Mouse (Mus musculus) erythroblast, embryonic 14.5 days (primary cell): ENCODE measurements around the gene Krt84. TPM values are rescaled to one million over a fixed set of nuclear protein-coding genes. Genes with fewer than 3 reads are reported as not detected.

Experiments used
- H3K27me3 ChIP-seq: 2 replicates; pipeline ENCODE4 v1.6.1; 2012; ENCODE audit warnings: inconsistent platforms; ENCODE audit not compliant: control insufficient read depth
- H3K36me3 ChIP-seq: 2 replicates; pipeline ENCODE4 v1.6.1; 2012; ENCODE audit warnings: mild to moderate bottlenecking, inconsistent platforms; ENCODE audit not compliant: control insufficient read depth
- H3K4me1 ChIP-seq: 2 replicates; pipeline ENCODE4 v1.6.1; 2012; ENCODE audit warnings: inconsistent platforms; ENCODE audit not compliant: control insufficient read depth
- H3K4me3 ChIP-seq: replicated peaks from 2 replicates; pipeline ENCODE3; 2012; ENCODE audit warnings: moderate library complexity, mild to moderate bottlenecking, inconsistent platforms
- H3K9me3 ChIP-seq: 2 replicates; pipeline ENCODE4 v1.6.1; 2012; ENCODE audit warnings: low read length, inconsistent platforms, mixed read lengths; ENCODE audit not compliant: control insufficient read depth
- GATA1 ChIP-seq: IDR thresholded peaks from 2 replicates; pipeline ENCODE4 v1.6.1; 2012; ENCODE audit warnings: low read length, inconsistent platforms, mixed read lengths
- TAL1 ChIP-seq: IDR thresholded peaks from 3 replicates; pipeline ENCODE4 v1.6.1; 2012; ENCODE audit warnings: low read length, inconsistent platforms, mixed read lengths
- polyA plus RNA-seq: library from polyadenylated mRNA; stranded (reverse); fragments of >175 nt; gene quantifications from 2 replicates; pipeline ENCODE4 v1.2.3, GENCODE M21; 2012

The Krt84 gene
- polyA plus RNA-seq, 1 experiment: not detected

GRCm38 (mm10) chr15:101506896-101507758, 25.5 kb downstream of the Krt84 start:
- TF ChIP-seq TAL1 (no peak), GATA1 (no peak)

DNA sequence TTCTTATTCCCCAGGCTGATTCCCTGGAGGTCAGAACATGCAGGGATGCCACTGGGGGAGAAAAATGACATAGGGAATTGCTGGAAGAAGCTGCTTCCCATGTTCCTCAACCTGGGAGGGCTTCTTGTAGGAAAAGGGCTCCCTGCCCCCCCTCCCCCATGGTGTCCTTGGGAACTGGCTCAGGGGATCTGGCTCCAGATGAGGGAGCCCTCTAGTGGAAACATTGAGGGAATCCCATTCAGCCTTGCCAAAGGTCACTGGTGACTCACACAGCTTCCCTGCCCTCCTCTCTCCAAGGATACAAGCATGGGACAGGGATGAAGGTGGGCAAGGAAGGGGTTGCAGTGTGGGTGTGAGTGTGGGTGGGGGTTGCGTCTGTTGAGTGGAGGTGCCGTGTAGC, 35.4 kb downstream of the Krt84 start:
- Histone ChIP-seq H3K9me3 (no peaks in the 10 kb centered on the region), H3K27me3 (no peaks in the 10 kb centered on the region), H3K4me1 (no peaks in the 10 kb centered on the region), H3K36me3 (no peaks in the 10 kb centered on the region), H3K4me3 (no peak overlapping the region)
- TF ChIP-seq GATA1 (no peak), TAL1 (no peak)

More at GRCm38 (mm10) chr15:101506896-101507758, 25.5 kb downstream of the Krt84 start:
- H3K4me1 ChIP-seq: no peaks in the 10 kb centered on the region
- H3K9me3 ChIP-seq: no peaks in the 10 kb centered on the region
- no peaks in the 10 kb centered on the region for H3K27me3 ChIP-seq
- H3K4me3 ChIP-seq: no peak overlapping the region
- no peaks in the 10 kb centered on the region for H3K36me3 ChIP-seq

DNA sequence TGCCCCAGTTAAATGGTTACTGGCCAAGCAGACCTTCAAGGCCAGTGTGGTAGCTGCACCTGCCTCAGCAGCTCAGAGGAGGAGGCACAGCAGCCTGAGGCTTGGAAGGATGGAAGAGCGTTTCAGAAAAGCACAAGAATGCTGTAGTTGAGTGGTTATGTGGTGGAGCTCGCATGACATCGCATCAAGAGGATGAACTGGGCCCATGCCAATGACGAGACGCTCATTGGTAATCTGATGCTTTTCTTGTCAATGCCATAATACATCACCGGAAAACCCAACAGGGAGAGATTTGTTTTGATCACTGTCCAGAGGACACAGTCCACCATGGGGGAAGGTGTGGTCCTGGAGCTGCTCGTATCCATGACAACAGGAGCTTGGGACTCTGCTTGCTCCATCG, 37.4 kb downstream of the Krt84 start:
- TF ChIP-seq TAL1 (no peak), GATA1 (no peak)
- Histone ChIP-seq H3K4me1 (no peaks in the 10 kb centered on the region), H3K9me3 (no peaks in the 10 kb centered on the region), H3K36me3 (no peaks in the 10 kb centered on the region), H3K4me3 (no peak overlapping the region), H3K27me3 (no peaks in the 10 kb centered on the region)

- no peak for TF ChIP-seq GATA1
- no peak for TF ChIP-seq TAL1
- no peaks in the 10 kb centered on the region for H3K9me3 ChIP-seq
- no peak overlapping the region for H3K4me3 ChIP-seq
Observed at GRCm38 (mm10) chr15:101494203-101494602, 38.4 kb downstream of the Krt84 start.

DNA sequence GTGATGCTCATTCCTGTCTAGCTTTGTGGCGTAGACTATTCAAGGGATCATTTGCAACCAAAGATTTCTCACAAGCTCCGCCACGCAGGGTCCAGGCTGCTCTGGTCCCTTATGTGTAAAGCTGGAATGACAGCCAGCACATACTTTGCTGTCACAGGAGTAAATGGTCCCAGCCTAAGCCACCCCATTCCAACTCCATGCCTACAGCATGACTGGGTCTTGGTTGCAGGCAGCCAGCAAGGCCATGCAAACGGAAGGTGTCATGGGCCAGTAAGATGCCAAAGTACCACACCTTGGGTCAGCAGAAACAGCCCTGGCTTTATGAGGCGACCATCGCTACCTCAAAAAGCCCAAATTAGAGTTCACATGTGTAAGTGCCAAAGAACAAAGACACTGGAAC, 38.9 kb downstream of the Krt84 start:
- Histone ChIP-seq H3K27me3 (no peaks in the 10 kb centered on the region), H3K4me1 (no peaks in the 10 kb centered on the region)

More at GRCm38 (mm10) chr15:101494203-101494602, 38.4 kb downstream of the Krt84 start:
- no peaks in the 10 kb centered on the region for H3K27me3 ChIP-seq
- H3K36me3 ChIP-seq: no peaks in the 10 kb centered on the region
- H3K4me1 ChIP-seq: no peaks in the 10 kb centered on the region

DNA sequence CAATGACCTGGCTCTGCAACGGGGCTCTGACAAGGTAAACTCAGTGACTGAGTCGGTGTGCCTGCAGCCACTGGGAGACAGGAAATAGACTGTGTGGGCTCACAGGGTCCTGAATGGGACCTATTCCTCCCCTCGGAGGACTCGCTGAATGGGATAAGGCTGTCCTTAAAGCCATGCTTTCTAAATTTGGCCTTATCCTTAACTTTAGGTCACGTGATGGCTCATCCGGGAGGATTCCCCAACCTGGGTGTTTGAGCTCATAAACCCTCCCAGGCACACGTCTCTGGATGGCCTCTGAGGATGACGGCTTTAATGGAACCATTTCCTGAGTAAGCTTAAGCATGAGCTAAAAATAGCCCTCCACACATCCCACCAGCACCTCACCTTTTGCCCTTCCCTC, 39.9 kb downstream of the Krt84 start:
- Histone ChIP-seq H3K4me3 (no peak overlapping the region), H3K27me3 (no peaks in the 10 kb centered on the region), H3K4me1 (no peaks in the 10 kb centered on the region), H3K36me3 (no peaks in the 10 kb centered on the region), H3K9me3 (no peaks in the 10 kb centered on the region)
- no peak for TF ChIP-seq TAL1
- no peak for TF ChIP-seq GATA1

More for the DNA sequence above, 38.9 kb downstream of the Krt84 start:
- no peak for TF ChIP-seq TAL1
- TF ChIP-seq GATA1: no peak
- H3K4me3 ChIP-seq: no peak overlapping the region
- H3K9me3 ChIP-seq: no peaks in the 10 kb centered on the region
- H3K36me3 ChIP-seq: no peaks in the 10 kb centered on the region

DNA sequence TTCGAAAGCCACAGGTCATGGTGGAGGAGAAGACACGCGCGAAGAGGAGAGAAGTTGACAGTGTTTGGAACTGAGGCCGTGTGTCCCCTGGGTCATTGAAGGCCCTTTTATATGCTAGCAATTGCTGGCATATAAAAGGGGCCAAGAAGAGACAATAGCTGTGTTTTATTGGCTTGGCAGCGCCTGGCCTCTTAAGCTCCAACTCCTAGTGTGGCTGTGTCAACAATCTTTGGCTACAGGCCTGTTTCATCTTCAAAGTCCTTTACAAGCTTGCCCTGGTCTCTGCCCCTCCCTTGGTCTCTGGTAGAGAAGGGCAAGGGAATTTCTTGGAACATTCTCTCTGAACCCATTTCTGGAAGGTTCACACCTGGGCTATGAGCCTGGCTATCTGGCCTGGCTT, 41.2 kb downstream of the Krt84 start, which contains the start of gene Krt83:
TSS of gene Krt83 (minus strand) at position 82 of the 400 bp plus-strand sequence.
- Histone ChIP-seq H3K27me3 (no peaks in the 10 kb centered on the region), H3K4me3 (no peak within 1 kb of the TSS), H3K4me1 (no peaks in the 10 kb centered on the region), H3K36me3 (no peaks in the 10 kb centered on the region), H3K9me3 (no peaks in the 10 kb centered on the region)
- TF ChIP-seq GATA1 (no peak), TAL1 (no peak)

DNA sequence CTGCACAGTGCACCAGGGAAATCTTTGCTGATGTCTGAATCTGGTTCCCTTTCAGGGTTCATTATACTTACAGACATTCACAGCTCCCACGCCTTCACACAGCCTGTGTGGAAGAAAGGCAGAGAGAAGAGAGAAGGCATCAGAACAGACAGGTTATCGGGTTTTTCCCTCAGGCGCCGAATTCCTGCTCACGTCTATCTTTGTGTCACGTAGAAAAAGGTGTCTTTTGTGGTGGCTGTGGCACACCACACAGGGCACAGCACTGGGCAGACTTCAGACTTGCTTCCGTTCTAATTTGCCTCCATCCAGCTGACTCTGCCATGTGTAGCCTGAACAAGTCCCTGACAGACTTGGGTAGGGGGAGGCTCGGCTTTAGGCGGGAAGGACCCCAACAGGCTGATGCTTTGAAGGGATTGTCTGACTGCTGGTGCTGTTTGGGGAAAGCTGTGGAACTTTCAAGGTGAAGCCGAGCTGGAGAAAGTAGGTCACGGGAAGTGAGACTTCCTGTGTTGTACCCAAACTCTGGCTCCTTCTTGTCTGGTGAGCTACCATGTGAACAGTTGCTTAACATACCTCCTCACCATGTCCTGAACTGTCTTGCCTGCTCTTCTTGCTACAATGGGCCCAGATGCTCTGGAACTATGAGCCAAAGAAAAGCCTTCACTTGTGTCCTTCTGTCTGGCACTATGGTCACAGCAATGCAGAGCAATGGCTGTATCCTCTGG, 46.5 kb downstream of the Krt84 start:
- no peak overlapping the region for H3K4me3 ChIP-seq
- no peaks in the 10 kb centered on the region for H3K4me1 ChIP-seq
- no peaks in the 10 kb centered on the region for H3K27me3 ChIP-seq
- TF ChIP-seq TAL1: no peak
- TF ChIP-seq GATA1: no peak
- no peaks in the 10 kb centered on the region for H3K9me3 ChIP-seq
- no peaks in the 10 kb centered on the region for H3K36me3 ChIP-seq

DNA sequence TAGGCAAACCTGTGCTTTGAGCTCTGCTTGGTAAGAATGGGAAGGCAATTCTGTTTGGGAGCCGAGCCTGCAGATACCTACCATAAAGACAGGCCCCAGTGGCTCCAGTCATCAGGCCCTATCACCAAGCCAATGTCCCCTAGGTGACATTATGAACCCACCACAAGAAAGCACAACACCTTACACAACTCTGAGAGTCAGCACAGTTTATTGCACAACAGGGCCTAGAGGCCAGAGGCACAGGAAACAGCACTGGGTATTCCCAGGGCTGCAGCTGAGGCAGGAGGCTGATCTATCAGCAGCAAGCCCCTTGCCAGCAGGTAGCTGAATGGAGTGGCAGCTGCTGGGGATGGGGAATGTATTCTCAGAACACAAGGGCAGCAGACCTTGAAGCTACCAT, 47.7 kb downstream of the Krt84 start:
- TF ChIP-seq GATA1 (no peak), TAL1 (no peak)
- Histone ChIP-seq H3K27me3 (no peaks in the 10 kb centered on the region), H3K4me3 (no peak overlapping the region), H3K36me3 (no peaks in the 10 kb centered on the region), H3K9me3 (no peaks in the 10 kb centered on the region), H3K4me1 (no peaks in the 10 kb centered on the region)
